ENCODE assay signal across 8 mouse cellular contexts in the genomic region with DNA sequence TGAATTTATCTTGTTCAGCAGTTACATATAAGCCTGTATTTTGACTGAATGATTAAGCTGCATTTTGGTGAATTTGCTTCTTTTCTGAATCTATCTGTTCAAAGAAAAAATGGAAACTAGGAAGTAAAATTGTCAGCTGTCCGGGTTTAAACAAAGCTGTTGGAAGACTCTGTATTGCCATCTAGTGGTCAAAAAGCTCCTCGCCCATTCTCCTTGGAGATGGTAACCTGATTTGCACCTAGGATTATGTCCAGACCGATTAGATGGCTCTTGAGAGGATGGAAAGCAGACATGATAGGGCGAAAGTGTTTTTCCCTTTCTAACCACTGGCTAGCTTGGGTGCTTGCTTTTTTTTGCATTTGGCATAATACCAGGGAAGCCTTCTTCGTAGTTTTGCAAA. TPM values are rescaled to one million over a fixed set of nuclear protein-coding genes. Genes with fewer than 3 reads are reported as not detected.
DNase-seq lines count a peak whose midpoint lies in the region; ATAC-seq and TF ChIP-seq lines count a peak whose summit lies in the region.

No protein-coding gene starts in this region.

- WGBS in intestine, postnatal 0 days, result 29% methylated on average over 5 of the region's 5 CpGs
- WGBS in intestine, embryonic 16.5 days, result 26% methylated on average over 5 of the region's 5 CpGs
- WGBS in midbrain, embryonic 10.5 days, result 39% methylated on average over 5 of the region's 5 CpGs

- no peaks in the 10 kb centered on the region for H3K4me1 ChIP-seq in intestine, postnatal 0 days (replicated peaks; ENCODE audit: control insufficient read depth, insufficient read depth, low read length)
- no peaks in the 10 kb centered on the region for H3K4me1 ChIP-seq in intestine, embryonic 16.5 days (ENCODE audit: control insufficient read depth, insufficient read depth, low read length)
- no peaks in the 10 kb centered on the region for H3K4me1 ChIP-seq in midbrain, embryonic 10.5 days

- peak; percentile 14 for DNase-seq in WW6 (ENCODE audit: low read depth, low spot score)
- DNase-seq in cerebellum, postnatal 36 days, result peak; percentile 63 to 77
- DNase-seq in gastrocnemius, postnatal 25 days, result peak; percentile 9
- DNase-seq in layer of hippocampus, postnatal 10 days (ENCODE audit: low spot score in 2 of 2), result peak; percentile 52 to 64
- peak; percentile 19 for DNase-seq in midbrain, embryonic 10.5 days (ENCODE audit: low spot score)
- DNase-seq in testis, postnatal 14 days (ENCODE audit: low spot score), result peak; percentile 3

- H3K4me2 ChIP-seq in intestine, postnatal 0 days (replicated peaks; ENCODE audit: low read depth), result no peak overlapping the region
- H3K4me2 ChIP-seq in intestine, embryonic 16.5 days (ENCODE audit: low read depth, low read length), result no peak overlapping the region

- no peak overlapping the region for H3K9ac ChIP-seq in intestine, postnatal 0 days (ENCODE audit: low read depth, low read length)
- H3K9ac ChIP-seq in intestine, embryonic 16.5 days (ENCODE audit: low read depth, low read length), result no peak overlapping the region

- no peak overlapping the region for H3K4me3 ChIP-seq in intestine, postnatal 0 days (ENCODE audit: low read depth, low read length)
- H3K4me3 ChIP-seq in intestine, embryonic 16.5 days (ENCODE audit: low read length), result no peak overlapping the region
- H3K4me3 ChIP-seq in midbrain, embryonic 10.5 days, result no peak overlapping the region

- ATAC-seq in intestine, postnatal 0 days, result no peak
- ATAC-seq in intestine, embryonic 16.5 days, result no peak

- TF ChIP-seq CTCF in intestine, postnatal 0 days (IDR thresholded peaks at IDR 0.05; ENCODE audit: low read depth), result peak; percentile 77

- no peaks in the 10 kb centered on the region for H3K27me3 ChIP-seq in intestine, postnatal 0 days (replicated peaks; ENCODE audit: control insufficient read depth, insufficient read depth, low read length)
- no peaks in the 10 kb centered on the region for H3K27me3 ChIP-seq in intestine, embryonic 16.5 days (replicated peaks; ENCODE audit: control insufficient read depth, insufficient read depth, low read length)
- no peaks in the 10 kb centered on the region for H3K27me3 ChIP-seq in midbrain, embryonic 10.5 days (ENCODE audit: low read depth, poor library complexity, severe bottlenecking)

- no peak overlapping the region for H3K27ac ChIP-seq in intestine, postnatal 0 days (ENCODE audit: low read depth, low read length)
- H3K27ac ChIP-seq in intestine, embryonic 16.5 days (ENCODE audit: low read length), result no peak overlapping the region
- no peak overlapping the region for H3K27ac ChIP-seq in midbrain, embryonic 10.5 days (replicated peaks)

- no peaks in the 10 kb centered on the region for H3K36me3 ChIP-seq in intestine, postnatal 0 days (ENCODE audit: control insufficient read depth, insufficient read depth)
- no peaks in the 10 kb centered on the region for H3K36me3 ChIP-seq in intestine, embryonic 16.5 days (ENCODE audit: control insufficient read depth, insufficient read depth, low read length)
- H3K36me3 ChIP-seq in midbrain, embryonic 10.5 days, result no peaks in the 10 kb centered on the region

- H3K9me3 ChIP-seq in intestine, postnatal 0 days (ENCODE audit: control insufficient read depth), result no peaks in the 10 kb centered on the region
- no peaks in the 10 kb centered on the region for H3K9me3 ChIP-seq in intestine, embryonic 16.5 days (ENCODE audit: control insufficient read depth, low read length)
- H3K9me3 ChIP-seq in midbrain, embryonic 10.5 days (replicated peaks), result no peaks in the 10 kb centered on the region

RNA-seq across cellular contexts. Expression of gene 4930578C19Rik, which starts 19.1 kb away (rescaled TPM):
- 0.50 and 0.56 TPM in 2 replicates for polyA plus RNA-seq in intestine, postnatal 0 days (2015; fragmentation: Nextera tagmentation; extraction: Ambion mirVana)
- polyA plus RNA-seq in intestine, embryonic 16.5 days (2015; fragmentation: Nextera tagmentation; extraction: Ambion mirVana), result 0.50 and 0.62 TPM in 2 replicates
- 1 to 10 TPM; 2.3 to 2.9 TPM for total RNA-seq in gastrocnemius, postnatal 25 days (2021)
- 1 to 10 TPM; 1.9 to 2.2 TPM for total RNA-seq in layer of hippocampus, postnatal 10 days (2021)
- polyA plus RNA-seq in midbrain, embryonic 10.5 days (2016; fragmentation: Nextera tagmentation; extraction: Ambion mirVana), result 0.16 and 0.36 TPM in 2 replicates

Comparison
In these comparisons a context has a peak if more than half of its experiments do, and no peak if none do; other contexts are left out.
1. DNase-seq: peak in every context shown above with its lines; median percentile 70 in cerebellum, postnatal 36 days; 58 in layer of hippocampus, postnatal 10 days; 19 in midbrain, embryonic 10.5 days; 14 in WW6; 9 in gastrocnemius, postnatal 25 days; 3 in testis, postnatal 14 days.